ENCODE assay signal across 9 mouse cellular contexts in genomic region chr10:59949255-59949648, GRCm38 (mm10). TPM values are rescaled to one million over a fixed set of nuclear protein-coding genes. Genes with fewer than 3 reads are reported as not detected.
DNase-seq lines count a peak whose midpoint lies in the region; ATAC-seq and TF ChIP-seq lines count a peak whose summit lies in the region.
"Had no signal": no experiment of that assay in that cellular context is flagged by ENCODE, and none has a peak within 500 bp of the region (broad histone marks: within the 10 kb centered on the region; RNA-seq: fewer than 3 reads in every experiment).

No protein-coding gene starts in this region.

- H3K27me3 ChIP-seq in liver, adult 2 months (ENCODE audit: control insufficient read depth, insufficient read depth, low read length): no peaks in the 10 kb centered on the region
- no peaks in the 10 kb centered on the region for H3K27me3 ChIP-seq in heart, embryonic 12.5 days (replicated peaks)
- no peaks in the 10 kb centered on the region for H3K27me3 ChIP-seq in stomach, embryonic 16.5 days (ENCODE audit: control insufficient read depth, insufficient read depth, low read length)

- 8% methylated on average over 1 of the region's 1 CpGs for WGBS in liver, adult 2 months
- 52% methylated on average over 1 of the region's 1 CpGs for WGBS in heart, embryonic 12.5 days
- 59% methylated on average over 1 of the region's 1 CpGs for WGBS in stomach, embryonic 16.5 days

- no peak overlapping the region for H3K4me3 ChIP-seq in liver, adult 2 months (ENCODE audit: insufficient read depth, low read depth, low read length)
- H3K4me3 ChIP-seq in heart, embryonic 12.5 days: peak overlapping the region; percentile 70
- H3K4me3 ChIP-seq in stomach, embryonic 16.5 days (replicated peaks; ENCODE audit: low read length): peak overlapping the region; percentile 92

- peak overlapping the region; percentile 88 for H3K4me2 ChIP-seq in heart, embryonic 12.5 days
- peak overlapping the region; percentile 94 for H3K4me2 ChIP-seq in stomach, embryonic 16.5 days (ENCODE audit: low read depth, low read length)

- no peak for ATAC-seq in heart, embryonic 12.5 days (ENCODE audit: insufficient number of reproducible peaks, low FRiP score)
- ATAC-seq in stomach, embryonic 16.5 days (ENCODE audit: insufficient read depth, low FRiP score): no peak
- no peak for ATAC-seq in granulocyte monocyte progenitor cell, adult 5-6 weeks (replicated peaks; ENCODE audit: poor library complexity, severe bottlenecking)

- peaks cover 12% of the 10 kb centered on the region for H3K4me1 ChIP-seq in liver, adult 2 months (ENCODE audit: control insufficient read depth, insufficient read depth, low read length)
- H3K4me1 ChIP-seq in heart, embryonic 12.5 days (replicated peaks): peaks cover 40% of the 10 kb centered on the region
- H3K4me1 ChIP-seq in stomach, embryonic 16.5 days (ENCODE audit: control insufficient read depth, insufficient read depth, low read length): peaks cover 33% of the 10 kb centered on the region

- H3K79me2 ChIP-seq in liver, adult 2 months (ENCODE audit: control insufficient read depth, insufficient read depth, low read length): no peaks in the 10 kb centered on the region

- H3K27ac ChIP-seq in liver, adult 2 months (replicated peaks; ENCODE audit: insufficient read depth, low read depth, low read length): no peak overlapping the region
- H3K27ac ChIP-seq in heart, embryonic 12.5 days (ENCODE audit: poor library complexity, severe bottlenecking): peak overlapping the region; percentile 81
- H3K27ac ChIP-seq in stomach, embryonic 16.5 days (ENCODE audit: low read length): peak overlapping the region; percentile 96
- H3K27ac ChIP-seq: liver, embryonic 13.5 days had no signal

- TF ChIP-seq POLR2A in liver, adult 2 months (IDR thresholded peaks at IDR 0.05; ENCODE audit: extremely low read depth, insufficient read depth, low read length): no peak

- H3K36me3 ChIP-seq in liver, adult 2 months (ENCODE audit: control insufficient read depth, insufficient read depth, low read length): no peaks in the 10 kb centered on the region
- peaks cover 3% of the 10 kb centered on the region; the same call in 1 of the 2 replicates for H3K36me3 ChIP-seq in heart, embryonic 12.5 days
- H3K36me3 ChIP-seq in stomach, embryonic 16.5 days (ENCODE audit: control insufficient read depth, insufficient read depth, low read length): no peaks in the 10 kb centered on the region
- H3K36me3 ChIP-seq: liver, embryonic 13.5 days had no signal

- H3K9me3 ChIP-seq in heart, embryonic 12.5 days (replicated peaks): no peaks in the 10 kb centered on the region
- no peaks in the 10 kb centered on the region for H3K9me3 ChIP-seq in stomach, embryonic 16.5 days (replicated peaks; ENCODE audit: control insufficient read depth, low read length)
- H3K9me3 ChIP-seq: liver, embryonic 13.5 days had no signal

- TF ChIP-seq CTCF in liver, adult 2 months (IDR thresholded peaks at IDR 0.05; ENCODE audit: low read depth, low read length): no peak

- peak; percentile 70 for DNase-seq in liver, adult 2 months (ENCODE audit: extremely low read depth, low read depth, low spot score)
- DNase-seq in liver: no peak
- DNase-seq in adrenal gland, postnatal 36 days: peak; percentile 85 to 91
- DNase-seq in kidney, postnatal 14 days: peak; percentile 58
- DNase-seq in left cerebral cortex, adult 11 months (ENCODE audit: low spot score): no peak
- DNase-seq: liver, embryonic 13.5 days had no signal

- H3K9ac ChIP-seq in liver, adult 2 months (ENCODE audit: low read depth, low read length): no peak overlapping the region
- peak overlapping the region; percentile 90 for H3K9ac ChIP-seq in heart, embryonic 12.5 days
- peak overlapping the region; percentile 56 for H3K9ac ChIP-seq in stomach, embryonic 16.5 days (ENCODE audit: low read length)
- H3K9ac ChIP-seq: liver, embryonic 13.5 days had no signal

RNA-seq across cellular contexts. Expression of gene Ddit4, which starts 2.4 kb away (rescaled TPM):
- total RNA-seq in liver, adult 2 months (2014; rRNA removed): 5.2 and 8.8 TPM in 2 replicates
- polyA plus RNA-seq in liver, adult 2 months (2012; rRNA removed): 13.6 and 16.4 TPM in 2 replicates
- 10 to 100 TPM; 76.4 to 98.7 TPM for total RNA-seq in adrenal gland, postnatal 36 days (2021)
- 23.9 and 25.7 TPM in 2 replicates for polyA plus RNA-seq in heart, embryonic 12.5 days (2016; fragmentation: Nextera tagmentation; extraction: Ambion mirVana)
- polyA plus RNA-seq in stomach, embryonic 16.5 days (2015; fragmentation: Nextera tagmentation; extraction: Ambion mirVana): 30.4 and 34.8 TPM in 2 replicates
- 0.49 TPM in 1 of 2 replicates, not detected in the other for total RNA-seq in granulocyte monocyte progenitor cell, adult 5-6 weeks (2014; fragmentation: Nextera tagmentation)
- total RNA-seq in granulocyte monocyte progenitor cell, adult 5-6 weeks (2017): 2.0 and 2.2 TPM in 2 replicates

RNA-seq across cellular contexts. Expression of gene Ascc1, which starts 53.4 kb away (rescaled TPM):
- 8.5 and 10.8 TPM in 2 replicates for total RNA-seq in liver, adult 2 months (2014; rRNA removed)
- 12.9 and 15.6 TPM in 2 replicates for polyA plus RNA-seq in liver, adult 2 months (2012; rRNA removed)
- 10 to 100 TPM; 27.1 to 32.8 TPM for total RNA-seq in adrenal gland, postnatal 36 days (2021)
- polyA plus RNA-seq in heart, embryonic 12.5 days (2016; fragmentation: Nextera tagmentation; extraction: Ambion mirVana): 33.2 and 33.8 TPM in 2 replicates
- polyA plus RNA-seq in stomach, embryonic 16.5 days (2015; fragmentation: Nextera tagmentation; extraction: Ambion mirVana): 45.2 and 46.2 TPM in 2 replicates
- total RNA-seq in granulocyte monocyte progenitor cell, adult 5-6 weeks (2014; fragmentation: Nextera tagmentation): 19.4 and 24.3 TPM in 2 replicates
- 24.8 and 34.2 TPM in 2 replicates for total RNA-seq in granulocyte monocyte progenitor cell, adult 5-6 weeks (2017)

RNA-seq across cellular contexts. Expression of gene Anapc16, which starts 53.7 kb away (rescaled TPM):
- 22.8 and 28.1 TPM in 2 replicates for total RNA-seq in liver, adult 2 months (2014; rRNA removed)
- 48.9 and 50.4 TPM in 2 replicates for polyA plus RNA-seq in liver, adult 2 months (2012; rRNA removed)
- total RNA-seq in adrenal gland, postnatal 36 days (2021): 10 to 100 TPM; 67.5 to 72.7 TPM
- 79.4 and 84.7 TPM in 2 replicates for polyA plus RNA-seq in heart, embryonic 12.5 days (2016; fragmentation: Nextera tagmentation; extraction: Ambion mirVana)
- 75.6 and 90.7 TPM in 2 replicates for polyA plus RNA-seq in stomach, embryonic 16.5 days (2015; fragmentation: Nextera tagmentation; extraction: Ambion mirVana)
- total RNA-seq in granulocyte monocyte progenitor cell, adult 5-6 weeks (2014; fragmentation: Nextera tagmentation): 36.2 and 43.2 TPM in 2 replicates
- total RNA-seq in granulocyte monocyte progenitor cell, adult 5-6 weeks (2017): 46.2 and 48.8 TPM in 2 replicates

Comparison
In these comparisons a context has a peak if more than half of its experiments do, and no peak if none do; other contexts are left out.
1. DNase-seq: peak in liver, adult 2 months (single experiment), adrenal gland, postnatal 36 days (2 of 2) and kidney, postnatal 14 days (single experiment); none in liver (single experiment) and left cerebral cortex, adult 11 months (single experiment).